Mouse (Mus musculus) kidney, embryonic 14.5 days (tissue): ENCODE results near the gene Gm3402. TPM values are rescaled to one million over a fixed set of nuclear protein-coding genes. Genes with fewer than 3 reads are reported as not detected.
"Not testable (repeated sequence)": the region's sequence is repeated elsewhere in the genome, so short reads cannot be mapped to it uniquely, and the experiment has no call there.

Source experiments
- ATAC-seq: fragments of 200-750 bp; cut with Nextera tagmentation; 2 replicates; pipeline ENCODE4 v1.8.0; 2017; ENCODE audit warnings: moderate number of reproducible peaks, mild to moderate bottlenecking, moderate TSS enrichment, moderate library complexity; ENCODE audit not compliant: low FRiP score, low TSS enrichment
- H3K27ac ChIP-seq: fragments of 300-500 bp; sonication (generic); 2 replicates; pipeline ENCODE4 v1.5.1; 2014; ENCODE audit warnings: low read depth, mild to moderate bottlenecking, low read length, moderate library complexity, mixed read lengths
- H3K27me3 ChIP-seq: fragments of 300-500 bp; sonication (generic); 2 replicates; pipeline ENCODE4 v1.6.1; 2014; ENCODE audit warnings: mild to moderate bottlenecking, low read length; ENCODE audit not compliant: control insufficient read depth, insufficient read depth
- H3K36me3 ChIP-seq: fragments of 300-500 bp; sonication (generic); 2 replicates; pipeline ENCODE4 v1.6.1; 2014; ENCODE audit warnings: low read length, mixed read lengths; ENCODE audit not compliant: control insufficient read depth, insufficient read depth
- H3K4me1 ChIP-seq: fragments of 300-500 bp; sonication (generic); 2 replicates; pipeline ENCODE4 v1.6.1; 2014; ENCODE audit warnings: low read length, mixed read lengths; ENCODE audit not compliant: control insufficient read depth, insufficient read depth
- H3K4me2 ChIP-seq: fragments of 300-500 bp; sonication (generic); replicated peaks from 2 replicates; pipeline ENCODE4 v1.6.1; 2014; ENCODE audit warnings: low read depth, mild to moderate bottlenecking, low read length
- H3K4me3 ChIP-seq: fragments of 300-500 bp; sonication (generic); 2 replicates; pipeline ENCODE4 v1.5.1; 2014; ENCODE audit warnings: mild to moderate bottlenecking, low read length
- H3K9ac ChIP-seq: fragments of 300-500 bp; sonication (generic); 2 replicates; pipeline ENCODE4 v1.6.1; 2014; ENCODE audit warnings: low read depth, mild to moderate bottlenecking, low read length, moderate library complexity
- H3K9me3 ChIP-seq: fragments of 300-500 bp; sonication (generic); 2 replicates; pipeline ENCODE4 v1.6.1; 2016; ENCODE audit warnings: low read length; ENCODE audit not compliant: control insufficient read depth
- WGBS: fragments of 180-500 bp; shearing (Covaris S2); extraction: QIAGEN DNeasy Blood & Tissue Kit; methylation state at CpG from one replicate; pipeline ENCODE4 v1.1.7; 2014; 5-methylcytosine and 5-hydroxymethylcytosine counted together
- polyA plus RNA-seq: library from polyadenylated mRNA; unstranded; fragments of >200 nt; fragmentation: Nextera tagmentation; extraction: Ambion mirVana; gene quantifications from 2 replicates; pipeline ENCODE4 v1.2.1, GENCODE M21; 2014

Gene Gm3402
- polyA plus RNA-seq, 1 experiment from 2014 or later = not detected

GRCm38 (mm10) chr5:146502099-146502498 lies 11.8 kb upstream of the Gm3402 start, which contains the start of gene 4930449I24Rik:
Gene 4930449I24Rik (plus strand): TSS chr5:146502399.
- not testable (repeated sequence) for H3K4me1 ChIP-seq, H3K36me3 ChIP-seq, H3K27me3 ChIP-seq, H3K27ac ChIP-seq, ATAC-seq, H3K9ac ChIP-seq, H3K4me2 ChIP-seq, H3K9me3 ChIP-seq, H3K4me3 ChIP-seq
- WGBS = no CpG with 5 or more reads among the region's 5 CpGs

GRCm38 (mm10) chr5:146525501-146525900 lies 11.6 kb downstream of the Gm3402 start, which contains the start of gene Gm3404:
Gene Gm3404 (plus strand): TSS chr5:146525801.
- WGBS = 100% methylated on average over 3 of the region's 3 CpGs
- not testable (repeated sequence) for H3K4me3 ChIP-seq, H3K36me3 ChIP-seq, H3K9me3 ChIP-seq, H3K4me2 ChIP-seq, H3K4me1 ChIP-seq, H3K9ac ChIP-seq, H3K27ac ChIP-seq, H3K27me3 ChIP-seq, ATAC-seq

GRCm38 (mm10) chr5:146537347-146537746 lies 23.4 kb downstream of the Gm3402 start, which contains the start of gene Gm3409:
Gene Gm3409 (plus strand): TSS chr5:146537647.
- not testable (repeated sequence) for H3K9ac ChIP-seq, H3K9me3 ChIP-seq, H3K4me3 ChIP-seq, H3K4me1 ChIP-seq, H3K27me3 ChIP-seq, ATAC-seq, H3K4me2 ChIP-seq, H3K36me3 ChIP-seq, H3K27ac ChIP-seq
- whole genome bisulfite sequencing = 92% methylated on average over 2 of the region's 3 CpGs

- H3K27me3 ChIP-seq, ATAC-seq, H3K9ac ChIP-seq, H3K4me3 ChIP-seq, H3K27ac ChIP-seq, H3K4me1 ChIP-seq, H3K36me3 ChIP-seq, H3K4me2 ChIP-seq, H3K9me3 ChIP-seq: not testable (repeated sequence)
- no CpG with 5 or more reads among the region's 3 CpGs for WGBS
Observed at GRCm38 (mm10) chr5:146555836-146556235, 41.9 kb downstream of the Gm3402 start, which contains the start of gene Gm3415. Gene Gm3415 (plus strand): TSS chr5:146556136.

- no peak overlapping the region for H3K9ac ChIP-seq
- 89% methylated on average over 1 of the region's 1 CpGs for WGBS
- no peaks in the 10 kb centered on the region for H3K9me3 ChIP-seq
- H3K36me3 ChIP-seq = no peaks in the 10 kb centered on the region
- no peak for ATAC-seq
- no peak overlapping the region for H3K4me3 ChIP-seq
- H3K4me1 ChIP-seq = no peaks in the 10 kb centered on the region
- no peak overlapping the region for H3K27ac ChIP-seq
- no peak overlapping the region for H3K4me2 ChIP-seq
- H3K27me3 ChIP-seq = no peaks in the 10 kb centered on the region
Observed at GRCm38 (mm10) chr5:146564259-146564658, 50.3 kb downstream of the Gm3402 start.

Other genes with a start within 250 kb of the Gm3402 start
- gene Wasf3, start 129.1 kb upstream of the Gm3402 start, polyA plus RNA-seq = 2.3 and 2.7 TPM in 2 replicates
- not detected in 2 replicates for gene Gm6408, start 32.2 kb upstream of the Gm3402 start, polyA plus RNA-seq
- not detected in 2 replicates for gene Gm6370, start 22.8 kb upstream of the Gm3402 start, polyA plus RNA-seq
- gene 4930449I24Rik, start 11.7 kb upstream of the Gm3402 start, polyA plus RNA-seq = not detected in 2 replicates
- not detected in 2 replicates for gene Gm3404, start 11.7 kb downstream of the Gm3402 start, polyA plus RNA-seq
- not detected in 2 replicates for gene Gm3409, start 23.5 kb downstream of the Gm3402 start, polyA plus RNA-seq
- gene Gm3415, start 42.0 kb downstream of the Gm3402 start, polyA plus RNA-seq = not detected in 2 replicates
- gene Gpr12, start 71.1 kb downstream of the Gm3402 start, polyA plus RNA-seq = 0.23 and 0.51 TPM in 2 replicates